Mouse (Mus musculus): ENCODE results near the gene Lrr1. TPM values are rescaled to one million over a fixed set of nuclear protein-coding genes. Genes with fewer than 3 reads are reported as not detected.
A peak's percentile ranks its signal among the peaks of the same experiment; 100 is the strongest.
"Not testable (repeated sequence)": the region's sequence is repeated elsewhere in the genome, so short reads cannot be mapped to it uniquely, and the experiment has no call there.

Gene Lrr1
- polyA plus RNA-seq, 1 experiment from 2014 or later = 16.5 TPM

- WGBS = under 1% methylated on average over 56 of the region's 68 CpGs
- Histone ChIP-seq H3K4me3 (replicated peaks; ENCODE audit: low read length) (peak within 1 kb of the TSS; percentile 76), H3K4me2 (ENCODE audit: low read depth, low read length) (peak within 1 kb of the TSS; percentile 72), H3K4me1 (ENCODE audit: control insufficient read depth, insufficient read depth, low read length) (peaks cover 10% of the 10 kb centered on the region), H3K36me3 (ENCODE audit: control insufficient read depth, insufficient read depth, low read length) (peaks cover 12% of the 10 kb centered on the region), H3K27ac (ENCODE audit: low read length) (peak within 1 kb of the TSS; percentile 96), H3K9ac (ENCODE audit: low read length) (peak within 1 kb of the TSS; percentile 93)
- H3K9me3 ChIP-seq (replicated peaks; ENCODE audit: control insufficient read depth, low read length); H3K27me3 ChIP-seq (ENCODE audit: control insufficient read depth, insufficient read depth, low read length): not testable (repeated sequence)
- ATAC-seq (ENCODE audit: insufficient read depth, low FRiP score) = peak; percentile 99
These were observed 9.6 kb upstream of the Lrr1 start, which contains the start of gene Rps29 for GRCm38 (mm10) chr12:69158765-69159577. TSS of gene Rps29 (minus strand) at chr12:69159186.

DNA sequence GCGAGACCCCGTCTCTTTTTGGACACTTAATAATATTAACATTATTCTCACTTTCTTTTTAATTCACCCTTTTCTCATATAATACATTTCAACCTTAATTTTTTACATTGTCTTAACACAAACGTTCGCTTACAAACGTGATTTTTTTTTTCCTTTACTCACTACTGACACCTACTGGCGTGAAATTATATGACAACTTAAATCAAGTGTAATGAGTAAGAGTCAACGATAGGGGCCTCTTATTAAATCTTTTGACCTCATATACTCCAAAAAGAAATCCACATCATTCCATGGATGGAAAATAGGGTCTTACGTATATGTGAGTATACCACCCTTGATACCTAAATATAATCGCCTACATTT lies 9.1 kb upstream of the Lrr1 start:
- Histone ChIP-seq H3K27ac (ENCODE audit: low read length) (no peak overlapping the region), H3K9ac (ENCODE audit: low read length) (no peak overlapping the region), H3K4me3 (replicated peaks; ENCODE audit: low read length) (peak overlapping the region; percentile 76), H3K27me3 (ENCODE audit: control insufficient read depth, insufficient read depth, low read length) (no peaks in the 10 kb centered on the region), H3K4me2 (ENCODE audit: low read depth, low read length) (peak overlapping the region; percentile 26; the same call in 1 of the 2 replicates), H3K36me3 (ENCODE audit: control insufficient read depth, insufficient read depth, low read length) (peaks cover 12% of the 10 kb centered on the region), H3K9me3 (replicated peaks; ENCODE audit: control insufficient read depth, low read length) (no peaks in the 10 kb centered on the region), H3K4me1 (ENCODE audit: control insufficient read depth, insufficient read depth, low read length) (peaks cover 10% of the 10 kb centered on the region)
- 4% methylated on average over 9 of the region's 9 CpGs for WGBS
- ATAC-seq (ENCODE audit: insufficient read depth, low FRiP score) = no peak

GRCm38 (mm10) chr12:69160677-69161076 lies 7.9 kb upstream of the Lrr1 start:
- not testable (repeated sequence) for H3K4me2 ChIP-seq (ENCODE audit: low read depth, low read length); H3K9ac ChIP-seq (ENCODE audit: low read length); H3K27me3 ChIP-seq (ENCODE audit: control insufficient read depth, insufficient read depth, low read length); H3K9me3 ChIP-seq (replicated peaks; ENCODE audit: control insufficient read depth, low read length); H3K27ac ChIP-seq (ENCODE audit: low read length); H3K4me3 ChIP-seq (replicated peaks; ENCODE audit: low read length); ATAC-seq (ENCODE audit: insufficient read depth, low FRiP score)
- 85% methylated on average over 2 of the region's 2 CpGs for WGBS
- H3K4me1 ChIP-seq (ENCODE audit: control insufficient read depth, insufficient read depth, low read length) = peaks cover 10% of the 10 kb centered on the region
- H3K36me3 ChIP-seq (ENCODE audit: control insufficient read depth, insufficient read depth, low read length) = peaks cover 12% of the 10 kb centered on the region

GRCm38 (mm10) chr12:69163586-69163985 lies 5.0 kb upstream of the Lrr1 start:
- H3K4me2 ChIP-seq (ENCODE audit: low read depth, low read length); H3K4me1 ChIP-seq (ENCODE audit: control insufficient read depth, insufficient read depth, low read length); H3K9ac ChIP-seq (ENCODE audit: low read length); H3K4me3 ChIP-seq (replicated peaks; ENCODE audit: low read length); ATAC-seq (ENCODE audit: insufficient read depth, low FRiP score); H3K36me3 ChIP-seq (ENCODE audit: control insufficient read depth, insufficient read depth, low read length); H3K27ac ChIP-seq (ENCODE audit: low read length); H3K27me3 ChIP-seq (ENCODE audit: control insufficient read depth, insufficient read depth, low read length); H3K9me3 ChIP-seq (replicated peaks; ENCODE audit: control insufficient read depth, low read length): not testable (repeated sequence)
- WGBS = 72% methylated on average over 4 of the region's 4 CpGs

DNA sequence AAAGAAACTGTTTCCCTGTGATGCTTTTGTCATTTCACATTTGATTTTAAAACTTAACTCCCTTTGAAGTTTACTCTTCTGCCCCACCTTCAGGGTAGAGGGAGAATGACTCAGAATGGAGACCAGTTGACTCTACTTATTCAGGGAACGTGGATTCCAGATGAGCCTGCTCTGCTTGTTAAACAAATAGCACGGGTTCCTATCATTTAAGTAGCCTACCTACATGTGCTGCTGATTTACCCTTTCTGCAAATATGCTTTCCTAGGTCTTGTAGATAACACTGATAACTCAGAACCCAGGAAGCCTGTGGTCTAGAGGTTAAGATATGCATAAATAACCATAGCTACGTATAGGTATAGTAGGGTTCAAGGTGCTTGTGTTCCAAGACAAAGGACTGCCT lies 3.7 kb upstream of the Lrr1 start:
- Histone ChIP-seq H3K4me2 (ENCODE audit: low read depth, low read length) (no peak overlapping the region), H3K27me3 (ENCODE audit: control insufficient read depth, insufficient read depth, low read length) (no peaks in the 10 kb centered on the region), H3K9me3 (replicated peaks; ENCODE audit: control insufficient read depth, low read length) (no peaks in the 10 kb centered on the region), H3K4me3 (replicated peaks; ENCODE audit: low read length) (no peak overlapping the region), H3K4me1 (ENCODE audit: control insufficient read depth, insufficient read depth, low read length) (peaks cover 10% of the 10 kb centered on the region), H3K36me3 (ENCODE audit: control insufficient read depth, insufficient read depth, low read length) (no peaks in the 10 kb centered on the region), H3K9ac (ENCODE audit: low read length) (no peak overlapping the region), H3K27ac (ENCODE audit: low read length) (peak overlapping the region; percentile 43; the same call in 1 of the 2 replicates)
- WGBS = 44% methylated on average over 3 of the region's 3 CpGs
- peak; percentile 78; the same call in 1 of the 2 replicates for ATAC-seq (ENCODE audit: insufficient read depth, low FRiP score)

- H3K4me3 ChIP-seq (replicated peaks; ENCODE audit: low read length); ATAC-seq (ENCODE audit: insufficient read depth, low FRiP score): not testable (repeated sequence)
- 69% methylated on average over 8 of the region's 8 CpGs for WGBS
These were observed 1.6 kb upstream of the Lrr1 start for GRCm38 (mm10) chr12:69166861-69167581.

DNA sequence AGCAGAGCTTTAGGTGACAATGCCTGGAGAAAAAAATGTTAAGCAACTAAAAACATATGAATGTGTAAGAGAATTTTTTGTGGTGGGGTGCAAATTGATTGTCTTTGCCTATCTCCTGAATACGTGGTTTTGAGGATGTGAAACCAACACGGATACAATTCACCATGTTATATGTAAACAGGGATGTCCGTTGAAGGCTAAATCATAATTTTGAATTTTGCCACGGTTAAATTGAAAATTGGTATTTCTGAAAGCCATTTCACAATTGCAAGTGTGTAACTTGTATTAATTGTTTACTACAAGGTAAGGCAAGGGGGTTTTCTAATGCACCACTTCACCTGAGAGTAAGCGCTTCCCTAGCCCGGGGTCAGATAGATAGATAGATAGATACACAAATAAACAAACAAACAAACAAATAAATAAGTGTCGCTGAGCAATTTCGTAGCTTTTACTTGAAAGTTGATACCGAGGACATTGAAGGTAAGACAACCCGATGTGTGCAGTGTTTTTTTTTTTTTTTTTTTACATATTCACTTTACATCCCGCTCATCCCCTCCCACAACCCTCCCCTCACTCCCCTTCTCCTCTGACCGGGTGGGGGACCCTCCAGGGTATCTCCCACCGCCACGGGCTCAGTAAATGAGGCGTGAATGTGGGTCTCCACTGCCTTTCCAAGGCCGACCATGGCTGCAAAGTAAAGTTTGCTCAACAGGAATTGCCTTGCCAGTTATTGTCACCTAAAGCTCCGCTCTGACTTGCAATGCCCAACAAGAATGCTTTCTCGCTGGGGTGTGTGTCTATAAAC lies 756 bp upstream of the Lrr1 start:
- H3K27me3 ChIP-seq (ENCODE audit: control insufficient read depth, insufficient read depth, low read length) = no peaks in the 10 kb centered on the region
- ATAC-seq (ENCODE audit: insufficient read depth, low FRiP score) = peak; percentile 3; the same call in 1 of the 2 replicates
- H3K9ac ChIP-seq (ENCODE audit: low read length) = peak overlapping the region; percentile 76
- WGBS = 7% methylated on average over 18 of the region's 18 CpGs
- H3K27ac ChIP-seq (ENCODE audit: low read length) = peak overlapping the region; percentile 47; the same call in 1 of the 2 replicates
- peak overlapping the region; percentile 81 for H3K4me3 ChIP-seq (replicated peaks; ENCODE audit: low read length)
- no peaks in the 10 kb centered on the region for H3K36me3 ChIP-seq (ENCODE audit: control insufficient read depth, insufficient read depth, low read length)
- H3K4me1 ChIP-seq (ENCODE audit: control insufficient read depth, insufficient read depth, low read length) = peaks cover 14% of the 10 kb centered on the region
- peak overlapping the region; percentile 93 for H3K4me2 ChIP-seq (ENCODE audit: low read depth, low read length)
- no peaks in the 10 kb centered on the region for H3K9me3 ChIP-seq (replicated peaks; ENCODE audit: control insufficient read depth, low read length)

More at GRCm38 (mm10) chr12:69166861-69167581, 1.6 kb upstream of the Lrr1 start:
- not testable (repeated sequence) for H3K36me3 ChIP-seq (ENCODE audit: control insufficient read depth, insufficient read depth, low read length); H3K4me2 ChIP-seq (ENCODE audit: low read depth, low read length); H3K27me3 ChIP-seq (ENCODE audit: control insufficient read depth, insufficient read depth, low read length); H3K27ac ChIP-seq (ENCODE audit: low read length); H3K9ac ChIP-seq (ENCODE audit: low read length); H3K9me3 ChIP-seq (replicated peaks; ENCODE audit: control insufficient read depth, low read length)
- peaks cover 14% of the 10 kb centered on the region for H3K4me1 ChIP-seq (ENCODE audit: control insufficient read depth, insufficient read depth, low read length)

- H3K27ac ChIP-seq (ENCODE audit: low read length) = no peak overlapping the region
- H3K4me2 ChIP-seq (ENCODE audit: low read depth, low read length) = no peak overlapping the region
- peaks cover 14% of the 10 kb centered on the region for H3K4me1 ChIP-seq (ENCODE audit: control insufficient read depth, insufficient read depth, low read length)
- H3K27me3 ChIP-seq (ENCODE audit: control insufficient read depth, insufficient read depth, low read length) = no peaks in the 10 kb centered on the region
- no peak overlapping the region for H3K9ac ChIP-seq (ENCODE audit: low read length)
- 0 out of 2 replicates have a peak, but pooled peaks cover 3% of the 10 kb centered on the region for H3K36me3 ChIP-seq (ENCODE audit: control insufficient read depth, insufficient read depth, low read length)
- no peaks in the 10 kb centered on the region for H3K9me3 ChIP-seq (replicated peaks; ENCODE audit: control insufficient read depth, low read length)
- ATAC-seq (ENCODE audit: insufficient read depth, low FRiP score) = no peak
- 92% methylated on average over 2 of the region's 2 CpGs for WGBS
- H3K4me3 ChIP-seq (replicated peaks; ENCODE audit: low read length) = no peak overlapping the region
These were observed 2.7 kb downstream of the Lrr1 start for GRCm38 (mm10) chr12:69171307-69171706.

Data from stomach, embryonic 16.5 days (tissue).